Mouse (Mus musculus) liver, embryonic 16.5 days (tissue): ENCODE data around the gene Col5a1. TPM values are rescaled to one million over a fixed set of nuclear protein-coding genes. Genes with fewer than 3 reads are reported as not detected.

ENCODE experiments used
- ATAC-seq: fragments of 200-750 bp; cut with Nextera tagmentation; 2 replicates; pipeline ENCODE4 v1.8.0; 2017; ENCODE audit warnings: low read depth, mild to moderate bottlenecking, moderate number of reproducible peaks, moderate library complexity
- H3K27ac ChIP-seq: fragments of 300-500 bp; sonication (generic); 2 replicates; pipeline ENCODE4 v1.5.1; 2014; ENCODE audit warnings: mild to moderate bottlenecking, low read length
- H3K27me3 ChIP-seq: fragments of 300-500 bp; sonication (generic); 2 replicates; pipeline ENCODE4 v1.6.1; 2014; ENCODE audit warnings: low read depth, low read length, mixed read lengths; ENCODE audit not compliant: control insufficient read depth, insufficient read depth
- H3K36me3 ChIP-seq: fragments of 300-500 bp; sonication (generic); 2 replicates; pipeline ENCODE4 v1.6.1; 2014; ENCODE audit warnings: mild to moderate bottlenecking; ENCODE audit not compliant: control insufficient read depth, insufficient read depth
- H3K4me1 ChIP-seq: fragments of 300-500 bp; sonication (generic); 2 replicates; pipeline ENCODE4 v1.6.1; 2014; ENCODE audit warnings: low read depth, low read length, mixed read lengths; ENCODE audit not compliant: control insufficient read depth
- H3K4me2 ChIP-seq: fragments of 300-500 bp; sonication (generic); 2 replicates; pipeline ENCODE4 v1.6.1; 2014; ENCODE audit warnings: low read depth, low read length, mixed read lengths
- H3K4me3 ChIP-seq: fragments of 300-500 bp; sonication (generic); 2 replicates; pipeline ENCODE4 v1.5.1; 2014; ENCODE audit warnings: low read depth, mild to moderate bottlenecking, low read length
- H3K9ac ChIP-seq: fragments of 300-500 bp; sonication (generic); 2 replicates; pipeline ENCODE4 v1.6.1; 2014; ENCODE audit warnings: low read depth, low read length
- H3K9me3 ChIP-seq: fragments of 300-500 bp; sonication (generic); replicated peaks from 2 replicates; pipeline ENCODE4 v1.6.1; 2016; ENCODE audit warnings: low read length; ENCODE audit not compliant: control insufficient read depth
- WGBS: fragments of 180-500 bp; shearing (Covaris S2); extraction: QIAGEN DNeasy Blood & Tissue Kit; methylation state at CpG from one replicate; pipeline ENCODE4 v1.1.7; 2014; ENCODE audit not compliant: insufficient replicate concordance; 5-methylcytosine and 5-hydroxymethylcytosine counted together
- polyA plus RNA-seq: library from polyadenylated mRNA; unstranded; fragments of >200 nt; fragmentation: Nextera tagmentation; extraction: Ambion mirVana; gene quantifications from 2 replicates; pipeline ENCODE4 v1.2.1, GENCODE M21; 2015

The Col5a1 gene
- polyA plus RNA-seq, 1 experiment from 2014 or later: 12.5 TPM

DNA sequence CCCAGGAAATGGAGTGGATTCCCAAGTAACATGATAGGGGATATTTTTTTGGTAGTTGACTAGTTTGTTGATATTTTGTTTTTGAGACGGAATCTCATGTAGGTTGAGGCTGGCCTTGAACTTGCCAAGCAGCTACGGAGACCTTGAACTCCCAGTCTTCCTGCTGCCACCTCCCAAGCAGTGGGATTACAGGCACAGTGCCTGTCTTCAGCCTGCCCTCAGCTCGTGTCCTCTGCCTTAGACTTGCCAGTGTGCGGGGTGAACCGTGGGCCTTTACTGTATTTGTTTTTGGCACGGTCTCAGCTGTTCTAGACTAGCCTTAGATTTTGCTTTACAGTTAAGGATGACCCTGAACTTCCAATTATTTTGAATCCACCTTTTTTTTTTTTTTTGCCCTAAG is 37.5 kb downstream of the Col5a1 start:
- no peak for ATAC-seq
- 62% methylated on average over 6 of the region's 6 CpGs for WGBS

DNA sequence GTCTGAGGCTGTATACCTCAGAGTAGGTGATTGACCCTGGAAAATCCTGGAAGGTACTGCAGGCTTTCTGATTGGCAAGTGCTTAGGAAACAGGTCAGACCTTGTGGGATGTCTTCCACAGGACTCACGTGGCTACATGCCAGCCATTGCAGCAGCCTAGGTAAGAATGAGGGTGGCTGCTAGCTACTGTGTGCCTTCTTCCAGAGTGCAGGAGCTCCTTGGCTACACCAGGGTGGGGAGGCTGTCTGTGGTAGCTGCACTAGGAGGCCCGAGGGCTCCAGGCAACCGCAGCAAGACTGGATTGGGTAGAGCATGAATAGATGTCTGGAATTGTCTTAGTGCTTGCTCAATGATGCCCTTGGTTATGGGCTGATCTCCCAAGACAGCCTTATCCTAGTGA is 38.2 kb downstream of the Col5a1 start:
- Histone ChIP-seq H3K36me3 (no peaks in the 10 kb centered on the region), H3K4me2 (no peak overlapping the region), H3K27ac (no peak overlapping the region), H3K9me3 (no peaks in the 10 kb centered on the region), H3K4me1 (no peaks in the 10 kb centered on the region), H3K9ac (no peak overlapping the region), H3K27me3 (no peaks in the 10 kb centered on the region), H3K4me3 (no peak overlapping the region)
- ATAC-seq: no peak
- 56% methylated on average over 3 of the region's 3 CpGs for WGBS

More for the DNA sequence above, 37.5 kb downstream of the Col5a1 start:
- Histone ChIP-seq H3K27me3 (no peaks in the 10 kb centered on the region), H3K9me3 (no peaks in the 10 kb centered on the region), H3K9ac (no peak overlapping the region), H3K36me3 (no peaks in the 10 kb centered on the region), H3K4me1 (no peaks in the 10 kb centered on the region), H3K4me3 (no peak overlapping the region), H3K4me2 (no peak overlapping the region), H3K27ac (no peak overlapping the region)

DNA sequence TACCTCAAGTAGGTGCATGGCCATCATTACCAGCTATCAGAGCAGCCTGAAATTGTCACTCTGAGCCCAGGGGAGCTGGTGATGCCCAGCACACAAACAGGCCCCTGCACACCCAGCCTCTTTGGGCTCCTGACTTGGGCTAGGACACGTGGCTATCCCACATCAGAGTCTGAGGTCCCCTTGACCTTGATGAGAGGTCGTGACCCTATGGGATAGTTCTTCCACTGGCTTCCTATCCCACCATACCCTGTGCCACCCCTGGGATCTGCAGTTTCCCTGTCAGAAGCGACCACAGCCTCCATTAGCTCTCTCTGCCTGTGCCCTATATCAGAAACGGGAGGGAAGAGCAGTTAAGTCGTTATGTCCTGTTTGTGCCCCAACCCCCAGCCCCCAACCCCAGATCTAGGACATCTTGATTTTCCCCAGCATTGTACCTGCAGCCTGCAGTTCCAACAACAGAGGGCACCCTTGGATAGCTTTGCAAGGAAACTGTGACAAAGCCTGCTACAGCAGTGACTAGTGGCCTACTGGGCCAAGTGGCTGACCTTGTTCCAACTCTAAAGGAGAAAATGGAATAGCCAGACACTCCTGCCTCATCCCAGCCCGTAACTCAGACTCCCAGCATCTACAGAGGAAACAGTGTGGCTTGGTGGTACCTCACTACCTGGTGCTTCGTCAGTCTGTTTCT is 40.4 kb downstream of the Col5a1 start:
- H3K27me3 ChIP-seq: no peaks in the 10 kb centered on the region
- no peak overlapping the region for H3K9ac ChIP-seq
- no peak overlapping the region for H3K27ac ChIP-seq
- H3K36me3 ChIP-seq: no peaks in the 10 kb centered on the region
- 26% methylated on average over 7 of the region's 7 CpGs for WGBS
- H3K9me3 ChIP-seq: no peaks in the 10 kb centered on the region
- H3K4me2 ChIP-seq: no peak overlapping the region
- ATAC-seq: no peak
- H3K4me1 ChIP-seq: no peaks in the 10 kb centered on the region
- H3K4me3 ChIP-seq: no peak overlapping the region

DNA sequence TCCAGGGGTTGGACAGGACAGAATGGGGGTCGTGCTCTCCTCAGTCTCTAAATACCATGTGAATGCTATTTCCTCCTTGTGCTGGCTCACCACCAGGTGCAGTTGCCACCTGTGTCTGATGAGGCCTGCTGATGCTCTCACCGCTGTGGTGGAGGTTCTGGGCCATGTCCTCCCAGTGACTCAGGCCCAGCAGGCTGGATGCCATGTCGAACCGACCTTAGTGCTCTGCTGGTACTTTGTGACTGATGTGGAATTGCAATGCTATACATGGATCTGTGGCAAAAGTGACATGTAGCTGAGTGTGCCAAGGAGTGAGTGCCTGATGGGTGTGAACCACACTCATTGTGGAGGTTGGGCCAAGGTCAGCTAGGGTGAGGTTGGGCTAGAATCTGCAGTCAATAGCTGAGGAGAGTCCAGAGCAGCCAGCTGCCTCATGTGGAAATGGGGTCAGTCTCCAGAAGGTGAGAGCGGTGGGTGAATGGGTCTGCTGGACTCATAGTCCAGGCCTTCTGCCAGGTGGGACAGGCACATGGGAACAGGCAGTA is 44.3 kb downstream of the Col5a1 start:
- Histone ChIP-seq H3K9me3 (no peaks in the 10 kb centered on the region), H3K9ac (no peak overlapping the region), H3K4me3 (no peak overlapping the region), H3K27me3 (no peaks in the 10 kb centered on the region), H3K4me1 (no peaks in the 10 kb centered on the region), H3K4me2 (no peak overlapping the region), H3K27ac (no peak overlapping the region), H3K36me3 (no peaks in the 10 kb centered on the region)
- 72% methylated on average over 5 of the region's 5 CpGs for WGBS
- ATAC-seq: no peak

DNA sequence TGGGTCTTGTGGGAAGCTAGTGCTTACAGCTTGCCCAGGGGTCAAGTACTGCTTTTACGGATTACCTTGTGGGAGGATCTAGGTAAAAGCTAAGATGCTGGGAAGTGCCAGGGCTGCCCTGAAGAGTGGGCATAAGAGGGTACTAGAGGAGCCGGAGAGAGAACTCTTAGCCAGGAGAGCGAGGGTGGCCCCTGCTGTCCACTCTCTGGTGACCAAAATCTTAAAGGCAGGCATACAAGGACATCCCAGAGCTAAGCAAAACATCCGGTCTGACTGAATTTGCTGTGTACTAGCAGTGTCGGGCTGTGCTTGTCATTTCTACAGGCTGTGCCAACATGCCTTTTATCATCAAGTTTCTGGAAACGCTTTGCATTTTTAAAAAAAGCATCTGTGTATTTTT is 44.9 kb downstream of the Col5a1 start:
- H3K4me2 ChIP-seq: no peak overlapping the region
- H3K27me3 ChIP-seq: no peaks in the 10 kb centered on the region
- no peaks in the 10 kb centered on the region for H3K9me3 ChIP-seq
- WGBS: 69% methylated on average over 6 of the region's 6 CpGs
- H3K4me1 ChIP-seq: no peaks in the 10 kb centered on the region
- no peak overlapping the region for H3K27ac ChIP-seq
- H3K4me3 ChIP-seq: no peak overlapping the region
- no peak for ATAC-seq
- no peak overlapping the region for H3K9ac ChIP-seq
- no peaks in the 10 kb centered on the region for H3K36me3 ChIP-seq

DNA sequence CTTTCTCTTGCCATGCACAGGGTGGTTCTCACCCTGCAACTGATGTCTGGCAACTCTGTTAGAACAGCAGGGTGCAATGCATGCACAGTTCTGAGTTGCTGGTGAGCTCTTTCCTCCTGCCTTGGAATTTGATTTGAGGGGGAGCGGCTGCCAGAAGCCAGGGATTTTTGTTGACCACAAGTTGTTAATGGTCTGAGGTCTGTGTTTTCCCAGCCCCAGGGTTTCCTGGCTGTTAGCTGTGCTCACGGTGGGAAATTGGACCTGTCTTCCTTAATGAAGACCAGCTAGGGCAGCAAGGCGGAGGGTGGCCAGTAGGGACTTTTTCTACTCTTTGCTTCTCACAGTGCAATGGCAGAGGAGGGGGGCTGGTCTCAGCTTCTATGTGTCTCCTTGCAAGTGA is 45.7 kb downstream of the Col5a1 start:
- no peaks in the 10 kb centered on the region for H3K27me3 ChIP-seq
- no peaks in the 10 kb centered on the region for H3K4me1 ChIP-seq

DNA sequence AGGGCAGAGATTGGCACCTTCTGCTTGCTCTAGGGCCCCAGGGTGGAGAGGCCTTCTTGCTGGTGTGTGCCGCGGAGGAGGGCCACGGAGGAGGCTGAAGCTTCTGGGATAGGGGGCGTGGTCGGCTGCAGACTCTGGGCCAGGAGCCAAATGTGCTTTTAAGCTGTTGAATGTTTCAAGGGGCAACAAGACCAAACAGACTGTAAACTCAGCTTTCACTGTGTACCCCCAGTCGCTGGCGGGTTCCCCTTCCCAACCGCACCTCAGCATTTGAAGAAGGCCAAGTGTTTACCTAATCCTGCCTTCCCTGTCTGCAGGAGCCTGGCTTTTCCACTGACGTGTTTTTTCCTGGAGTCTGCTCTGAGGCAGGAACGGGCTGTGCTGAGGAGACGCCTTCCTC is 48.0 kb downstream of the Col5a1 start:
- ATAC-seq: no peak
- no peak overlapping the region for H3K27ac ChIP-seq
- H3K4me2 ChIP-seq: no peak overlapping the region
- H3K36me3 ChIP-seq: no peaks in the 10 kb centered on the region
- H3K9ac ChIP-seq: no peak overlapping the region
- no peaks in the 10 kb centered on the region for H3K27me3 ChIP-seq
- H3K4me3 ChIP-seq: no peak overlapping the region
- WGBS: 43% methylated on average over 11 of the region's 11 CpGs
- H3K4me1 ChIP-seq: no peaks in the 10 kb centered on the region
- H3K9me3 ChIP-seq: no peaks in the 10 kb centered on the region

More for the DNA sequence above, 45.7 kb downstream of the Col5a1 start:
- no peak overlapping the region for H3K27ac ChIP-seq
- H3K4me2 ChIP-seq: no peak overlapping the region
- no peaks in the 10 kb centered on the region for H3K9me3 ChIP-seq
- no peaks in the 10 kb centered on the region for H3K36me3 ChIP-seq
- no peak overlapping the region for H3K9ac ChIP-seq
- 50% methylated on average over 3 of the region's 3 CpGs for WGBS
- ATAC-seq: no peak
- no peak overlapping the region for H3K4me3 ChIP-seq

DNA sequence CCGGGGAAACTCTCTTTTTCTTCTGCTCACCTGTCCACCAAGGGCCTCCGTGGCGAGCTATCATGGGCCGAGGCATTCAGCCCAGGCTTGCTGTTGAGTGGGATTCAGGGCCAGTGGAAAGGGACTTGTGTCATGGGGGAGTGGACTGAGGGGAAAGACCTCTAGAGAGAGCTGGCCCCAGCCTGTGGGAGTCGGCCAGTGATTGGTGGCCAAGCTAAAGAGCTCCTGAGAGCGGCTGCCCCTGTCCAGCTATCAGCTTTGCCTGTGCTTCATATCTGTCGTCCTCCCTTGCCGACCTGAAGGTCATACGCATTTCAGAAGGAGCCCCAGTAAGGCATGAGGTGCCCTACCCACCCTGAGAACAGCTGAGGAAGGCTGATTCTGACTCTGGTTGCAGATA is 48.6 kb downstream of the Col5a1 start:
- ATAC-seq: no peak
- Histone ChIP-seq H3K4me2 (no peak overlapping the region), H3K27me3 (no peaks in the 10 kb centered on the region), H3K4me1 (no peaks in the 10 kb centered on the region), H3K27ac (no peak overlapping the region), H3K4me3 (no peak overlapping the region), H3K9me3 (no peaks in the 10 kb centered on the region), H3K36me3 (no peaks in the 10 kb centered on the region), H3K9ac (no peak overlapping the region)
- 60% methylated on average over 9 of the region's 9 CpGs for WGBS

DNA sequence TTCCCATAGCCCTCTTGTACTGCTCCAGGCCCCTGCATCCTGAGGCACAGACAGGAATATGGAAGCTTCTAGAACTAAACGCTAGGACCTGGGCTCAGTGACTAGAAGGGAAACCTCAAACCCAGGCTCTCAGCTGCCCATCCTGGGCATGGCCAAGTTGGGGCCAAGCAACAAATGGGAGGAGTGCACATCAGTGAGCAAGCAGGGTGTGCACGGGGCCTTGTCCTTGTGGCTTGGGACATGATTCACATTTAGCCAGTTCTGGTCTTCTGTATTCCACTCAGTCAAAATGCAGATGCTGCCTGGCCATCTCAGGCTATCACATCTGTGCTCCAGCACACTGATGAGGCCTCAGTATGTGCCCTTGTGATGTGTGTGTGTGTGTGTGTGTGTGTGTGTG is 49.2 kb downstream of the Col5a1 start:
- Histone ChIP-seq H3K4me3 (no peak overlapping the region), H3K27me3 (no peaks in the 10 kb centered on the region), H3K36me3 (no peaks in the 10 kb centered on the region), H3K27ac (no peak overlapping the region), H3K4me2 (no peak overlapping the region), H3K9ac (no peak overlapping the region), H3K9me3 (no peaks in the 10 kb centered on the region), H3K4me1 (no peaks in the 10 kb centered on the region)
- no peak for ATAC-seq
- 67% methylated on average over 2 of the region's 2 CpGs for WGBS
